Mouse (Mus musculus): ENCODE data around the gene Klhl30.

DNA sequence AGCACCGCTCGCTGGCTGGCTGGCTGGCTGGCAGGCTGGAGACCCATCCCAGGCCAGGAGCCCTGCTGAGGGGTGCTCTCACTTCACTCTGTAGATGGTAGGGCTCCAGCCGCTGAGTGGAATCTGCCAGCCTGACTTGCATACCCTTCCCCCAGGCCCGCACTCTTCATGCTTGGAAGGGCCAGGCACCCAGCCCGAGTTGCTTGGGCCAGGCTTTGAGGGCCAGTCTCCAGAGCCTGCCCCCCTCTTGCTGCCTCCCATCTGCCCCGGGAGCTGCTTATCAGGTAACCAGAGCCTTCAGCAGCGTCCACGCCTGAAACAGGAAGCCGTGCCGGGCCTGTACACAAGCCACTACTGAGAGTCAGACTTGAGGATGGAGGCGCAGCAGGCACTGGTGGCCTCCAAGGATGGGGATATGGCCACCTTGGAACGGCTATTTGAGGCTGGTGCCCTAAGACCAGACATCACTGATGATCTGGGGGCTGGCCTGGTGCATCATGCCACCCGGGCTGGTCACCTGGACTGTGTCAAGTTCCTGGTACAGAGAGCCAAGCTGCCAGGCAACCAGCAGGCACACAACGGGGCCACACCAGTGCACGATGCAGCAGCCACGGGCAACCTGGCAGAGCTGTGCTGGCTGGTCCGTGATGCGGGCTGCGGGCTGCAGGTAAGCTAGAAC lies 28.9 kb upstream of the Klhl30 start, which contains the start of gene Espnl:
- no peak for TF ChIP-seq POLR2A (IDR thresholded peaks at IDR 0.05; ENCODE audit: borderline replicate concordance, insufficient read depth, low read length)
- no peak for TF ChIP-seq CTCF (IDR thresholded peaks at IDR 0.05; ENCODE audit: borderline replicate concordance, insufficient read depth, low read depth, low read length)
